Mouse (Mus musculus) ES-Bruce4 (cell line): ENCODE measurements around the gene Bola2. TPM values are rescaled to one million over a fixed set of nuclear protein-coding genes. Genes with fewer than 3 reads are reported as not detected.

Experiments used
- H3K27ac ChIP-seq: 2 replicates; pipeline ENCODE4 v1.5.1; 2012; ENCODE audit warnings: low read length, inconsistent platforms; ENCODE audit not compliant: insufficient read depth
- H3K27me3 ChIP-seq: 2 replicates; pipeline ENCODE4 v1.6.1; 2012; ENCODE audit warnings: mild to moderate bottlenecking, low read length, inconsistent platforms; ENCODE audit not compliant: control insufficient read depth, poor library complexity, insufficient read depth, severe bottlenecking
- H3K36me3 ChIP-seq: 2 replicates; pipeline ENCODE4 v1.6.1; 2012; ENCODE audit warnings: inconsistent platforms, mild to moderate bottlenecking, low read length, moderate library complexity; ENCODE audit not compliant: control insufficient read depth, poor library complexity, insufficient read depth, severe bottlenecking
- H3K4me1 ChIP-seq: one replicate; pipeline ENCODE4 v1.8.1; 2011; ENCODE audit warnings: low read length; ENCODE audit not compliant: control insufficient read depth, insufficient read depth
- H3K4me3 ChIP-seq: 2 replicates; pipeline ENCODE4 v1.5.1; 2011; ENCODE audit warnings: low read depth, mild to moderate bottlenecking, low read length
- H3K9ac ChIP-seq: 2 replicates; pipeline ENCODE4 v1.6.1; 2012; ENCODE audit warnings: low read depth, mild to moderate bottlenecking, inconsistent platforms; ENCODE audit not compliant: poor library complexity, severe bottlenecking
- H3K9me3 ChIP-seq: replicated peaks from 2 replicates; pipeline ENCODE4 v1.6.1; 2012; ENCODE audit warnings: mild to moderate bottlenecking, low read length, inconsistent platforms; ENCODE audit not compliant: control insufficient read depth, poor library complexity, insufficient read depth, severe bottlenecking
- CTCF ChIP-seq: IDR thresholded peaks from one replicate; pipeline ENCODE4 v1.8.1; 2011; ENCODE audit warnings: low read depth, low read length
- EP300 ChIP-seq: IDR thresholded peaks from 2 replicates; pipeline ENCODE4 v1.6.1; 2011; ENCODE audit warnings: low read depth, low read length; ENCODE audit not compliant: insufficient read depth
- POLR2A ChIP-seq: IDR thresholded peaks from one replicate; pipeline ENCODE4 v1.8.1; 2011; ENCODE audit warnings: low read length; ENCODE audit not compliant: insufficient read depth
- polyA plus RNA-seq: library from polyadenylated mRNA; stranded (reverse); fragments of >200 nt; gene quantifications from 2 replicates; pipeline ENCODE4 v1.2.4, GENCODE M21; 2011; ENCODE audit warnings: low read depth; ENCODE audit not compliant: missing spikeins, insufficient read depth, insufficient read length

Bola2 gene
- polyA plus RNA-seq, 1 experiment = 76.0 TPM

- Histone ChIP-seq H3K4me3 (no peak overlapping the region), H3K27me3 (no peaks in the 10 kb centered on the region), H3K9me3 (no peaks in the 10 kb centered on the region), H3K4me1 (no peaks in the 10 kb centered on the region), H3K9ac (no peak overlapping the region), H3K27ac (no peak overlapping the region), H3K36me3 (no peaks in the 10 kb centered on the region)
- TF ChIP-seq EP300 = no peak
- no peak for TF ChIP-seq POLR2A
- TF ChIP-seq CTCF = no peak
These were observed 39.5 kb upstream of the Bola2 start for GRCm38 (mm10) chr7:126655695-126656094.

- TF ChIP-seq EP300 (no peak), POLR2A (no peak), CTCF (no peak)
- H3K36me3 ChIP-seq = no peaks in the 10 kb centered on the region
- no peak overlapping the region for H3K27ac ChIP-seq
- no peak overlapping the region for H3K9ac ChIP-seq
- no peaks in the 10 kb centered on the region for H3K9me3 ChIP-seq
- H3K4me3 ChIP-seq = no peak overlapping the region
- H3K27me3 ChIP-seq = no peaks in the 10 kb centered on the region
- no peaks in the 10 kb centered on the region for H3K4me1 ChIP-seq
These were observed 37.7 kb upstream of the Bola2 start for GRCm38 (mm10) chr7:126657522-126657921.

- H3K27me3 ChIP-seq = no peaks in the 10 kb centered on the region
- no peaks in the 10 kb centered on the region for H3K4me1 ChIP-seq
- peaks cover 4% of the 10 kb centered on the region; the same call in 1 of the 2 replicates for H3K36me3 ChIP-seq
- H3K9me3 ChIP-seq = no peaks in the 10 kb centered on the region
- no peak overlapping the region for H3K27ac ChIP-seq
- no peak overlapping the region for H3K4me3 ChIP-seq
- H3K9ac ChIP-seq = no peak overlapping the region
- TF ChIP-seq EP300 = no peak
- no peak for TF ChIP-seq CTCF
- TF ChIP-seq POLR2A = no peak
These were observed 35.4 kb upstream of the Bola2 start for GRCm38 (mm10) chr7:126659771-126660170.

- peaks cover 10% of the 10 kb centered on the region for H3K36me3 ChIP-seq
- no peak overlapping the region for H3K27ac ChIP-seq
- H3K9me3 ChIP-seq = no peaks in the 10 kb centered on the region
- no peak for TF ChIP-seq POLR2A
- TF ChIP-seq CTCF = no peak
- TF ChIP-seq EP300 = no peak
- no peaks in the 10 kb centered on the region for H3K27me3 ChIP-seq
- H3K4me3 ChIP-seq = no peak overlapping the region
- no peaks in the 10 kb centered on the region for H3K4me1 ChIP-seq
- H3K9ac ChIP-seq = no peak overlapping the region
These were observed 31.6 kb upstream of the Bola2 start for GRCm38 (mm10) chr7:126663646-126664045.

GRCm38 (mm10) chr7:126665269-126665668, 29.9 kb upstream of the Bola2 start:
- Histone ChIP-seq H3K36me3 (peaks cover 10% of the 10 kb centered on the region), H3K9ac (no peak overlapping the region), H3K27me3 (no peaks in the 10 kb centered on the region), H3K27ac (no peak overlapping the region), H3K9me3 (no peaks in the 10 kb centered on the region), H3K4me1 (no peaks in the 10 kb centered on the region), H3K4me3 (no peak overlapping the region)
- no peak for TF ChIP-seq EP300
- TF ChIP-seq CTCF = no peak
- TF ChIP-seq POLR2A = no peak

- no peaks in the 10 kb centered on the region for H3K9me3 ChIP-seq
- H3K4me3 ChIP-seq = no peak overlapping the region
- H3K9ac ChIP-seq = no peak overlapping the region
- H3K27me3 ChIP-seq = no peaks in the 10 kb centered on the region
- H3K27ac ChIP-seq = no peak overlapping the region
- no peak for TF ChIP-seq EP300
- no peak for TF ChIP-seq CTCF
- no peak for TF ChIP-seq POLR2A
- H3K4me1 ChIP-seq = no peaks in the 10 kb centered on the region
- H3K36me3 ChIP-seq = peaks cover 16% of the 10 kb centered on the region
These were observed 27.6 kb upstream of the Bola2 start for GRCm38 (mm10) chr7:126667495-126668090.
